Mouse (Mus musculus): ENCODE measurements around the gene Vps37b.

Vps37b gene

GRCm38 (mm10) chr5:124003375-124003774 lies 28.7 kb downstream of the Vps37b start:
- peak in 1 of 2 experiments; percentile 28 for DNase-seq (ENCODE audit: low spot score in 2 of 2)

- peak; percentile 84 to 89 for DNase-seq (ENCODE audit: low spot score in 2 of 2)
Observed at GRCm38 (mm10) chr5:124002876-124003275, 29.2 kb downstream of the Vps37b start.

- no peak for DNase-seq (ENCODE audit: low spot score in 2 of 2)
Observed at GRCm38 (mm10) chr5:124001274-124001673, 30.8 kb downstream of the Vps37b start.

- DNase-seq (ENCODE audit: low spot score in 2 of 2), result peak; percentile 92 to 94
Observed at GRCm38 (mm10) chr5:124000824-124001223, 31.2 kb downstream of the Vps37b start.

GRCm38 (mm10) chr5:123998370-123998769 lies 33.7 kb downstream of the Vps37b start:
- DNase-seq (ENCODE audit: low spot score in 2 of 2), result peak in 1 of 2 experiments; percentile 22

GRCm38 (mm10) chr5:123997811-123998210 lies 34.3 kb downstream of the Vps37b start:
- DNase-seq (ENCODE audit: low spot score in 2 of 2), result peak in 1 of 2 experiments; percentile 49

- no peak for DNase-seq (ENCODE audit: low spot score in 2 of 2)
Observed at GRCm38 (mm10) chr5:123997211-123997751, 34.8 kb downstream of the Vps37b start.

- peak in 1 of 2 experiments; percentile 38 for DNase-seq (ENCODE audit: low spot score in 2 of 2)
Observed at GRCm38 (mm10) chr5:123996695-123997094, 35.4 kb downstream of the Vps37b start.

- peak in 1 of 2 experiments; percentile 51 for DNase-seq (ENCODE audit: low spot score in 2 of 2)
Observed at GRCm38 (mm10) chr5:123996194-123996593, 35.9 kb downstream of the Vps37b start.

- DNase-seq (ENCODE audit: low spot score in 2 of 2), result no peak
Observed at GRCm38 (mm10) chr5:123995388-123995787, 36.7 kb downstream of the Vps37b start.

- DNase-seq (ENCODE audit: low spot score in 2 of 2), result peak in 1 of 2 experiments; percentile 32
Observed at GRCm38 (mm10) chr5:123994468-123994867, 37.6 kb downstream of the Vps37b start.

- DNase-seq (ENCODE audit: low spot score in 2 of 2), result peak; percentile 88 to 89
Observed at GRCm38 (mm10) chr5:123993263-123994036, 38.6 kb downstream of the Vps37b start.

- peak; percentile 85 to 90 for DNase-seq (ENCODE audit: low spot score in 2 of 2)
Observed at GRCm38 (mm10) chr5:123992794-123993193, 39.3 kb downstream of the Vps37b start.

- peak in 1 of 2 experiments; percentile 37 for DNase-seq (ENCODE audit: low spot score in 2 of 2)
Observed at GRCm38 (mm10) chr5:123992193-123992637, 39.9 kb downstream of the Vps37b start.

- peak in 1 of 2 experiments; percentile 33 for DNase-seq (ENCODE audit: low spot score in 2 of 2)
Observed at GRCm38 (mm10) chr5:123991321-123991720, 40.7 kb downstream of the Vps37b start.

- DNase-seq (ENCODE audit: low spot score in 2 of 2), result peak in 1 of 2 experiments; percentile 42
Observed at GRCm38 (mm10) chr5:123989941-123990885, 41.9 kb downstream of the Vps37b start.

- DNase-seq (ENCODE audit: low spot score in 2 of 2), result no peak
Observed at GRCm38 (mm10) chr5:123987511-123987910, 44.6 kb downstream of the Vps37b start.

- DNase-seq (ENCODE audit: low spot score in 2 of 2), result no peak
Observed at GRCm38 (mm10) chr5:123986925-123987324, 45.1 kb downstream of the Vps37b start.

GRCm38 (mm10) chr5:123985434-123985833 lies 46.6 kb downstream of the Vps37b start:
- peak; percentile 68 to 77 for DNase-seq (ENCODE audit: low spot score in 2 of 2)

- DNase-seq (ENCODE audit: low spot score in 2 of 2), result no peak
Observed at GRCm38 (mm10) chr5:123982838-123983237, 49.2 kb downstream of the Vps37b start.

- DNase-seq (ENCODE audit: low spot score in 2 of 2), result peak; percentile 69 to 78
Observed at GRCm38 (mm10) chr5:123981250-123981554, 50.9 kb downstream of the Vps37b start.
